In the genomic region with DNA sequence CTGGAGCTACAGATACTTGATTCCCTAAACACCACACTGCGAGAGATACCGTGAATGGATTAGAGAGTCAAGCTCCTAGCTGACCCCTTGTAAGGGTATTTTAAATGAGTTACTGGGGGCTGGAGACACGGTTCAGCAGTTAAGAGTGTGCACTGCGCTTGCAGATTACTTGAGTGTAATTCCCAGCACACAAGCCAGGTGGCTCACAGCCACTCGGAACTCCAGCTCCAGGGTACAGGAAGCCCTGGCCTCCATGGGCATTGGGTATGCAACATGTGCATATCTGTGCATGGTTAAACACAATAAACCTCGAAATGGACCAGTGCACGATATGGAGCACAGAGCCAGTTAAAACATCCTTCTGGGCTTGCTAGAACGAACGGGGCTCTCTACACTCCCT, we compare ENCODE assay signal across 1 mouse cellular context.
A peak's percentile ranks its signal among the peaks of the same experiment; 100 is the strongest.
TF ChIP-seq lines count a peak whose summit lies in the region.

No protein-coding gene starts in this region.

TF ChIP-seq in CH12.LX, 34 proteins besides CTCF, POLR2A, EP300 and RAD21:
- TF ChIP-seq ELF1 (IDR thresholded peaks at IDR 0.05; ENCODE audit: low read depth, low read length) (no peak), ZNF384 (IDR thresholded peaks at IDR 0.05; ENCODE audit: low read depth, low read length) (no peak), SMC3 (IDR thresholded peaks at IDR 0.05; ENCODE audit: low read depth, low read length) (0 out of 2 replicates have a peak, but pooled peaks have one; percentile 12)
